Mouse (Mus musculus): ENCODE measurements around the gene Zfp513.

DNA sequence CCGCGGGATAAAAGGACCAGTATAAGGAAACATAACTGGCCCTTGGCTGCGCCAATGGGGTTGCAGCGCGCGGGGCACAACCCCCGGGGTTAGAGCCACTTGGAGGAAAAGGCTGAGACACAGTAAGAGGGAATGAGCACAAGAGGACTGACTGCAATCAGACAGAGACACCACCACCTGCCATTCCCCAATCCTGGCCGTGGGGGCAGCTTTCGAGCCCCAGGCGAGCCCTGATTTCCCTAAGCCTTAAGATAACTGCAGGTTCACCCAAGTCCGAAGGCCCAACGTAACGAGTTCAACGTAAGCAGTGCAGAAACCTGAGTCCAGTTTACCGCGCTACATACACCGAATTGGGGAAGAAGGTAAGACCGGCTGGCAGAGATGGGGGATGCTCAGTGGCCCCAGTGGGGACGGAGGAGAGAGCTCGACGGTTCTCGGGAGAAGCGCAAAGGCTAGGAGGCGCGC, 22.8 kb downstream of the Zfp513 start:
- no peak for TF ChIP-seq CTCF (IDR thresholded peaks at IDR 0.05)
- TF ChIP-seq EP300 (IDR thresholded peaks at IDR 0.05): no peak
